Mouse (Mus musculus): ENCODE data around the gene Retsat.

The Retsat gene

GRCm38 (mm10) chr6:72597956-72598753 lies at the start of gene Retsat, which contains the start of gene Elmod3:
Retsat (plus strand) TSS chr6:72598475.
Elmod3 (minus strand) TSS chr6:72598413.
- DNase-seq = peak; percentile 84 to 90

- no peak for DNase-seq
Measured at GRCm38 (mm10) chr6:72549041-72549580, 49.2 kb upstream of the Retsat start.

DNA sequence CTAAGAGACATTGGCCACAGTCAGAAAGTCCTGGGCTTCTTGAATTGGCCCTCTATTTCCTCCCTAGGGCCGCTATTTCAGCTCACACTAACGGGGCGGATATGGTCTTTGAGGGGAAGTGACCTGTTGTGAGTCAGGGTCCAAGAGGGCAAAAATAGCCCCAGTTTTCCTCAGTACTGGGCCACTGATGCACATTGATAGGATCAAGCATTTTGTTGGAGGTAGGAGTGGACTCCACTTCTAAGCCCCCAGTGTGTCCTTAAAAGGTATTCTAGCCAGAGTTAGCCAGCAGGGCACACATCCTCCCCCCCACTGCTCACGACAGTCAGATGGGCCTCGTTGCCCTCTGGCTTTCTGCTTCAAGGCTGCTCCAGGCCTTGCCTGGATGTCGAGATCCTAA lies 48.2 kb upstream of the Retsat start:
- DNase-seq = no peak

DNA sequence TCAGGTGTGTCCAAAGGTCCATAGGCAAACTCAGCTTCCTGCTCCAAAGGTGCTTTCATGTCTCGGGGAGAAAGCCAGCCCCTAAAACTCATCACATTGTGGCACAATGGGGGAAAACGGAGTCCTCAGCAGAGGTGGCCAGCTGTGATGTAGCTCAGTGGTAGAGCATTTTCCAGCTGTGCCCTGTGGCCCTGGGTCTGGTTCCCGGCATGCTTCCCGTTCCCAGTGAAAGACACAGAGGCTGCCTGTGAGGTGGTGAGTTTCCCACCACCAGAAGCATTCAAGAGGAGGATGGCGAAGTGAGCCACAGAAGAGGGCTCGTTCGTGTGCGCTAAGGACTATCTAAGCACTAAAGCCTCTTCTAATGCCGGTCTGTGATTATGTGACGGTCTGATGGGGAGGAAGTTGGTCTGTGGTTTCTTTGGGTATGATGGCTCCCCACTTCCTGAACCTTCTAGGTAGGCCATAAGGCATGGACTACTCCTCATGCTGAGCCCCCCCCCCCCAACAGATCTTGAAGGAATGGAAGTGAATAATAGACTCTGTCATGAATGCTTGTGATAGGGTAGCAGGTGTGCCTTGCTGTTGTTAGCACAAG lies 47.7 kb upstream of the Retsat start:
- no peak for DNase-seq

DNA sequence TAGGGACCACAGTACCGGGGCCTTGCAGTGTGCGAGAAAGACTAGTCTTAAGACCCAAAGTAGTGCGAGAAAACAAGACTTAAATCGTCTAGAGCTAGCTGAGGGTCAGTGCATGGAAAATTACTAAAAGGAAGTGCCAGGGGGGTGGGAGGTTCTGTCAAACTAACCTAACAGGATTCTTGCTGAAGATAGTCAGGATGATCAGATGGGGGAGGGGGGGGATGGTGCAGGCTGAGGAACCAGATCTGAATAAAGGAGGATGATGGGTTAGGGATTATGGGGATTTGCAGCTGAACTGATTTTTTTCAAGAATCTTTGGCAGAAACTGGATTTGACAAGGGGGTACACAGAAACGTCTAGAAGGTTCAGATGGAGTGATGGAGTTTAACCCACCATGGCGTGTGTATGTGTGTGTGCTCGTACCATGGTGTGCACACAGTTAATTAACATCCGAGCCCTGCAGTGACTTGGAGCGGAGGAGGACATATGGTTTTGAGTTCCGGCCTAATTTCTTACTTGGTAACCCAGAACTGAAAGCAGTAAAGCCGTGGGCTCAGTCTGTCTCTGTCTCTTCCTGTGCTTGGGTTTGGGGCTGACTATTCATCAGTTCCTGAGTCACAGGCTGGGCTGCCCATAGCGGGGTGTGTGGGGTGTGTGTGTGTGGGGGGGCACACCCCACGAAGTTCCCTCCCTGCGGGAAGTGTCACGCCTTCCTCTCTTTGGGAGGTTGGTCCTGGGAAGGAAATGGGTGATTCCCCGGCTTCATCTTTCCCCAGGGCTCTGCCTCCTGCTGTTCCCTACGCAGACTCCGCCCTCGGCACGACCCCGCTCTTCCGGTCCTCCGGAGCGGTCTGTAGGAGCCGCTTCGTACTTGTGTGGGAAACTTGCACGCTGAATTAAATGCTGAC lies 45.9 kb upstream of the Retsat start:
- DNase-seq = peak; percentile 29 to 44

GRCm38 (mm10) chr6:72553079-72553412 lies 45.2 kb upstream of the Retsat start:
- DNase-seq = no peak

- DNase-seq = no peak
Measured at GRCm38 (mm10) chr6:72560801-72561200, 37.5 kb upstream of the Retsat start.

- no peak for DNase-seq
Measured at GRCm38 (mm10) chr6:72562486-72562885, 35.8 kb upstream of the Retsat start.

GRCm38 (mm10) chr6:72562894-72563293 lies 35.4 kb upstream of the Retsat start:
- no peak for DNase-seq

- no peak for DNase-seq
Measured at GRCm38 (mm10) chr6:72565506-72565905, 32.8 kb upstream of the Retsat start.

GRCm38 (mm10) chr6:72566044-72566443 lies 32.2 kb upstream of the Retsat start:
- DNase-seq = peak; percentile 85 to 88

DNA sequence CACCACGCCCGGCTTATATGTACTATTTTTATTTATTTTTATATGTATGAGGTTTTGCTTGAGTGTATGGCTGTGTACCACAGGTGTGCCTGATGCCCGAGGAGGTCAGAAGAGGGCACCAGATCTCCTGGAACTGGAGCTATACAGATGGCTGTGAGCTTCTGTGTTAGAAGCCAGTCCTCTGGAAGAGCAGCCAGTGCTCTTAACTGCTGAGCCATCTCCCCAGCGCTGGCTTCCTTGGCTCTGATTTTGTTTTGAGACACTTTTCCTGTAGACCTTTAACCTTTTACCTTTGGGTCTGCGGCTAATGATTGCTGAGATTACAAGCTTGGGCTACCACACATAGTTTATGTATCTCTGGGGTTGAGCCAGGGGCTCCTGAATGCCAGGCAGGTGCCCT lies 30.8 kb upstream of the Retsat start:
- DNase-seq = no peak

DNA sequence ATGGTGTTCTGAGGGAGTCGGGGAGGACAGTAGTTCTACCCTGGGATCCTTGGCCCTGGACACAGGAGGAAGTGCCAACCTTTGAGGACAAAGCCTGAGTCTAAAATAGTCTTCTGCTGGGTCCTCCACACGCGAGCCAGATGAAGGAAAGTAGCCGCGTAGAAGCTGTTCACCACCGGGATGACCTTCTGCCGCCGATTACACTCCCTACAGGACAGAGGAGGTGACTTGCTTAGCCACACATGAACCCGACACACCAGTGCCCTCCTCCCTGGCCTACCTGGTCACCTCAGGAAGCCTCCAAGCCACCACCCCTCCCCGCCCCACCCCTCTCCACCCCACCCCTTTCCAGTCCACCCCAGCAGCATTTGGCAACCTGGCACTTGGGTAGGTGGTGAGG lies 29.5 kb upstream of the Retsat start:
- no peak for DNase-seq

- DNase-seq = no peak
Measured at GRCm38 (mm10) chr6:72570644-72571397, 27.5 kb upstream of the Retsat start.

- no peak for DNase-seq
Measured at GRCm38 (mm10) chr6:72571826-72572225, 26.4 kb upstream of the Retsat start.

DNA sequence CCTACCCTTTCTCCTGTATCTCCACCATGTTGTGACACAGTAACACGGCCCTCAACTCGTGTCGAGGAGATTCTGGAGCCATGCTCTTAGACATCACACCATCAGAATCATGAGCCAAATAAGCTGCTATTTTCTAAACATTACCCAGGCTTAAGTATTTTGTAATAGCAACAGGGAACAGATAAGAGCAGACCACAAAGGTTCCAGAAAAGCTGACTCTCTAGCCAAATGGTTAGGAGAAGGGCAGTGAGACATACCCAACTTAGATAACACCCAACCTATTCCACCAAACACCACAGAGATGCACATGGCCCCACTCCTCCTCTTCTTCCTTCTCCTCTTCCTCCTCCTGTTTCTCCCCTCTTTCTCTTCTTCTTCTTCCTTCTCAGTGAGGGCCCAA lies 22.2 kb upstream of the Retsat start:
- no peak for DNase-seq

DNA sequence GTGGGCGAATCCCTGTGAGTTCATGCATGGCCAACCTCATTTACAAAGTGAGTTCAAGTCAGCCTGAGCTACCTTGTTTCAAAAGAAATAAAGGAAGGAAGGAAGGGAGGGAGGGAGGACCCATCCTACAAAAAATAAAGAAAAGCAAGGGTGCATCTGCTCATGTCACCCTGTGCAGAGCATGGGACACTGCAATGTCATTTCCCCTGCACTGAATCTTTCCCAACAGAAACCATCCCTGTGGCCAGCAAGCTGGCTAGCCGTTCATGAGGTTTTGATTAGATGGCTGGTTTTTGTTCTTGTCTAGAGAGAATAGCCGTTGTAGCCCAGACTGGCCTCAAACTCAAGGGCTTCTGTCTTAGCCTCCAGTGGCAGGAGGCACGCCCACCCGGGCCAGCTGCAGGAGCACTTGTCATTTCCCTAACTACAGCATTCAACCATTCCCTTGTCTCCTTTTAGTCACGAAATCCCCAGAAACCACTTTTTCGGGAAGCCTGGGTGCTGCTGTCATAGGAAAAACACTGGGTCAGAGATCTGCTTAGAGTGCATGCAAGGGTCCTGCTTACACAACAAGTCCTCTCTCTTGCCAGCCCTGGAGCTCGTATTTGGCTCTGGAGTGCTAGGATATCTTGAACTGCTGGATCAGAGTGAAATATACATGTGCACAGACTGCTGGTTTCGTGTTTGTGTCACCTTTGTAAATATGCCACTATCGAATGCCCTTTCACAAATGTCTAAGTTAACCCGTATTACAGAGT lies 16.5 kb upstream of the Retsat start:
- DNase-seq = no peak

DNA sequence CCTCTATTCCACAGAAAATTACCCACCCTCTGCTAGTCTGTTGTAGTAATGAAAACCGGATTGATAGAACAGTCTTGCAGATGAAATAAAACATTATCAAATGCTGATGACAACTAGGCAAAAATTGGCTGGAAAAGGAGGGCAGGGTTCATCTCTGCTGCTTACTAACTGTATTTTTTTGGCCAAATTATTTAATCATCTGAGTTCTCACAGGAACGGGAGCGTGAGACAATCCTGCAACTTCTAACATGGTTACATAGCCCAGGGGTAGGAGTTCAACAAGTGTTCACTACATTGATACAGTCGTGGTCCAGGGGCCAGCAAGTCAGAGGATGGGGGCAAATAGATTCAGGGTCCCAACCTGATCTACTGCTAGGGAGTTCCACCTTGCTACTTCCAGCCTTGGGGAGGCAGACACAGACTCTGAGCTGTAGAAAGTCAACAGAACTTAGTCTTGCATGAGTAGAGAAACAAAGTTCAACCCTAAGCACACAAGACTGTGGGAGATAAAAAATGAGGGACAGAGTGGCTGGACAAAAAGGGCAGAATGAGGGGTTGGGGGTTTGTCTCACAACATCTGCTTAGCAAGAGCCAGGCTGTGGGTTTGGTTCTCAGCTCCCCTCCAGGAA lies 14.9 kb upstream of the Retsat start:
- DNase-seq = no peak

GRCm38 (mm10) chr6:72584154-72584553 lies 14.1 kb upstream of the Retsat start:
- DNase-seq = no peak

DNA sequence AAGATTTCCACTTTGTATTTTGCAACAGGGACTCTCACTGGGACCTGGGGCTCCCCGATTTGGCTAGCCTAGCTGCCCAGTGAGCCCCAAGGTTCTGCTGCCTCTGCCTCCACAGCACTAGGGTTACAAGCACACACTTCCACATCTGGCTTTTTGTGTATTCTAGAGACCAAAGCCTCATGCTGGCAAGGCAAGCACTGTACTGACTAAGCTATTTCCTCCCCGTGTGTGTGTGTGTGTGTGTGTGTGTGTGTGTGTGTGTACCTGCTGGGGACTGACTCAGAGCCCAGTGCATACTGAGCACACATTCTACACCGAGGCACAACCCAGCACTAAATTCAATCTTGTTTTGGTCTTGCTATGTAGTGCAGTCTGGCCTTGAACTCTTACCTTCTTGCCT lies 11.6 kb upstream of the Retsat start:
- no peak for DNase-seq

- no peak for DNase-seq
Measured at GRCm38 (mm10) chr6:72588307-72588706, 10.0 kb upstream of the Retsat start.
